Mouse (Mus musculus) megakaryocyte, embryonic 14.5 days (primary cell): ENCODE measurements around the gene Mpi.

Experiments
- FLI1 ChIP-seq: IDR thresholded peaks from 2 replicates; pipeline ENCODE4 v1.6.1; 2012; ENCODE audit warnings: low read length, inconsistent platforms, mixed read lengths
- GATA1 ChIP-seq: IDR thresholded peaks from 3 replicates; pipeline ENCODE4 v1.6.1; 2012; ENCODE audit warnings: mixed read lengths, low read length, inconsistent platforms, borderline replicate concordance

DNA sequence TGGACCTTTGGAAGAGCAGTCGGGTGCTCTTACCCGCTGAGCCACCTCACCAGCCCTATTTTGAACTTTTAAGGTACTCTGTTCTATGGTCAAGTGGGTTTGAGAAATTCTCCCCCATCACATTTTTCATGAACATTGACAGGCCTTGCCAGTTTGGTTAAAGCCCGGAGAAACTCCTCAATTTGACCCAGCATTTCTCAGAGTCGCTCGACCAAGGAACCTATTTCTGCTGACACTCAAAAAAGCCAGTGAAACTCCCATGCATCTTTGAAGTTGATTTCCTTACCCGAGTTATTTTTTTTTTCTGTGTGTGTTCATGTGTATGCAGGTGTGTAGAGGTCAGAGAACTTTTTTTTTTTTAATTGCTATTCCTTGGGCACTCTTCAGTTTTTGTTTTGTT is 12.0 kb upstream of the Mpi start:
- TF ChIP-seq GATA1 (no peak), FLI1 (no peak)
